Mouse (Mus musculus) neural tube, embryonic 12.5 days (tissue): ENCODE measurements around the gene Krt6a. TPM values are rescaled to one million over a fixed set of nuclear protein-coding genes. Genes with fewer than 3 reads are reported as not detected.
"Not testable (repeated sequence)": the region's sequence is repeated elsewhere in the genome, so short reads cannot be mapped to it uniquely, and the experiment has no call there.

ENCODE experiments used
- ATAC-seq: fragments of 200-750 bp; cut with Nextera tagmentation; 2 replicates; pipeline ENCODE4 v1.8.0; 2017; ENCODE audit warnings: low read depth, mild to moderate bottlenecking, moderate TSS enrichment, moderate library complexity; ENCODE audit not compliant: low FRiP score
- H3K27ac ChIP-seq: fragments of 300-500 bp; sonication (generic); 2 replicates; pipeline ENCODE4 v1.5.1; 2016
- H3K27me3 ChIP-seq: fragments of 300-500 bp; sonication (generic); replicated peaks from 2 replicates; pipeline ENCODE4 v1.6.1; 2016; ENCODE audit warnings: mild to moderate bottlenecking
- H3K36me3 ChIP-seq: fragments of 300-500 bp; sonication (generic); 2 replicates; pipeline ENCODE4 v1.6.1; 2016; ENCODE audit warnings: mild to moderate bottlenecking
- H3K4me1 ChIP-seq: fragments of 300-500 bp; sonication (generic); 2 replicates; pipeline ENCODE4 v1.6.1; 2016
- H3K4me2 ChIP-seq: fragments of 300-500 bp; sonication (generic); replicated peaks from 2 replicates; pipeline ENCODE4 v1.6.1; 2016; ENCODE audit warnings: mild to moderate bottlenecking
- H3K4me3 ChIP-seq: fragments of 300-500 bp; sonication (generic); 2 replicates; pipeline ENCODE4 v1.5.1; 2016
- H3K9ac ChIP-seq: fragments of 300-500 bp; sonication (generic); 2 replicates; pipeline ENCODE4 v1.6.1; 2016; ENCODE audit warnings: mild to moderate bottlenecking
- H3K9me3 ChIP-seq: fragments of 300-500 bp; sonication (generic); 2 replicates; pipeline ENCODE4 v1.6.1; 2016; ENCODE audit warnings: mild to moderate bottlenecking
- WGBS: fragments of 180-500 bp; shearing (Covaris S2); methylation state at CpG from one replicate; pipeline ENCODE4 v1.1.7; 2016; 5-methylcytosine and 5-hydroxymethylcytosine counted together
- microRNA-seq: library from miRNA; unstranded; fragments of <30 nt; microRNA quantifications from one replicate; pipeline ENCODE4, GENCODE M21; 2017
- polyA plus RNA-seq: library from polyadenylated mRNA; unstranded; fragments of >200 nt; fragmentation: Nextera tagmentation; extraction: Ambion mirVana; gene quantifications from 2 replicates; pipeline ENCODE4 v1.2.1, GENCODE M21; 2016

The Krt6a gene
- polyA plus RNA-seq, 1 experiment from 2014 or later, result 0.08 TPM

- no peaks in the 10 kb centered on the region for H3K9me3 ChIP-seq
- no peaks in the 10 kb centered on the region for H3K27me3 ChIP-seq
- H3K4me1 ChIP-seq, result no peaks in the 10 kb centered on the region
- H3K36me3 ChIP-seq, result no peaks in the 10 kb centered on the region
- 85% methylated on average over 8 of the region's 8 CpGs for WGBS
- no peak overlapping the region for H3K4me3 ChIP-seq
- no peak overlapping the region for H3K9ac ChIP-seq
- H3K27ac ChIP-seq, result no peak overlapping the region
- ATAC-seq, result no peak
- H3K4me2 ChIP-seq, result no peak overlapping the region
Measured at GRCm38 (mm10) chr15:101699866-101700265, 5.8 kb upstream of the Krt6a start.

DNA sequence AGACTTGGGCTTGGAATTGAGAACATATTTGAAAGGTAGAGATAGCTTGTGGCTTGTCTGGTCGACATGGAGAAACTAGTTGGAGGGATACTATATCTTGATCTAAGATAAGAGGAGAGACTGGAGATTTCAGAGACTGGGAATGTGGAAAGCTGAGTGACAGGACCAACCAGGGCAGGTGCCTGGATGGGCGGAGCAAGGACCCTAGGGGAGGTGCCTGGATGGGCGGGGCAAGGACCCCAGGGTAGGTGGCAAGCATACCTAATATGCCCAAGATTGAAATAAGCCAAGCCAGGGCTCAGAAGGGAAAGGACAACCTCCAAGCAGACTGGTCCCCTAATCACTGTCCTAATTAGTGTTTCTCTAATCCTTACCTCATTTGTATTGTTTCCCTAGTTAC is 5.1 kb upstream of the Krt6a start:
- Histone ChIP-seq H3K9me3 (no peaks in the 10 kb centered on the region), H3K4me1 (no peaks in the 10 kb centered on the region), H3K27me3 (no peaks in the 10 kb centered on the region), H3K4me2 (no peak overlapping the region), H3K36me3 (no peaks in the 10 kb centered on the region), H3K27ac (no peak overlapping the region), H3K4me3 (no peak overlapping the region), H3K9ac (no peak overlapping the region)
- 65% methylated on average over 3 of the region's 3 CpGs for WGBS
- ATAC-seq, result no peak

GRCm38 (mm10) chr15:101697326-101698188 is 3.5 kb upstream of the Krt6a start:
- no peak overlapping the region for H3K4me2 ChIP-seq
- no peaks in the 10 kb centered on the region for H3K36me3 ChIP-seq
- H3K4me1 ChIP-seq, result no peaks in the 10 kb centered on the region
- H3K9ac ChIP-seq, result no peak overlapping the region
- H3K4me3 ChIP-seq, result no peak overlapping the region
- ATAC-seq, result no peak
- H3K9me3 ChIP-seq, result no peaks in the 10 kb centered on the region
- no peaks in the 10 kb centered on the region for H3K27me3 ChIP-seq
- WGBS, result 80% methylated on average over 8 of the region's 8 CpGs
- H3K27ac ChIP-seq, result no peak overlapping the region

- not testable (repeated sequence) for H3K9ac ChIP-seq, H3K4me1 ChIP-seq, H3K36me3 ChIP-seq, ATAC-seq, H3K27me3 ChIP-seq, H3K27ac ChIP-seq, H3K4me2 ChIP-seq, H3K9me3 ChIP-seq, H3K4me3 ChIP-seq
- 89% methylated on average over 5 of the region's 5 CpGs for WGBS
Measured at GRCm38 (mm10) chr15:101690460-101690859, 3.6 kb downstream of the Krt6a start.

DNA sequence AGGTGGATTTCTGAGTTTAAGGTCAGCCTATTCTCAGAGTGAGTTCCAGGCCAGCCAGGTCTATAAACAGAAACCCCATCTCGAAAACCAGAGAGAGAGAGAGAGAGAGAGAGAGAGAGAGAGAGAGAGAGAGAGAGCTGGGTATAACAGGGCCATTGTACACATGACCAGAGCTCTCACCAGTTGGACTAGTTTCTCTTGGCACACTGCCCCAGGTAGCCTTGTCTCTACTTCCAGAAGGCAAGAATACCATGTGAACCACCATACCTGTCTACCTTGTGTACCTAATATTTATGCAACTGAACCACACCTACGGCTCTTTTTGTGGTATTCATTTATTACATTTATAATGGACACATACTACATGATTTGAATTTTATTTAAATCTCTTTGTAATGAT is 5.9 kb downstream of the Krt6a start:
- no peaks in the 10 kb centered on the region for H3K27me3 ChIP-seq
- WGBS, result 67% methylated on average over 2 of the region's 2 CpGs
- no peaks in the 10 kb centered on the region for H3K9me3 ChIP-seq
- ATAC-seq, result no peak
- H3K4me1 ChIP-seq, result no peaks in the 10 kb centered on the region
- H3K4me2 ChIP-seq, result no peak overlapping the region
- no peak overlapping the region for H3K27ac ChIP-seq
- H3K9ac ChIP-seq, result no peak overlapping the region
- no peaks in the 10 kb centered on the region for H3K36me3 ChIP-seq
- H3K4me3 ChIP-seq, result no peak overlapping the region

GRCm38 (mm10) chr15:101680187-101680586 is 13.9 kb downstream of the Krt6a start, which contains the start of gene Krt6b:
Krt6b (minus strand) TSS chr15:101680287.
- Histone ChIP-seq H3K9me3 (no peaks in the 10 kb centered on the region), H3K36me3 (no peaks in the 10 kb centered on the region), H3K4me2 (no peak within 1 kb of the TSS), H3K27ac (no peak within 1 kb of the TSS), H3K4me1 (no peaks in the 10 kb centered on the region), H3K9ac (no peak within 1 kb of the TSS), H3K27me3 (no peaks in the 10 kb centered on the region), H3K4me3 (no peak within 1 kb of the TSS)
- 80% methylated on average over 2 of the region's 2 CpGs for WGBS
- no peak for ATAC-seq

GRCm38 (mm10) chr15:101675978-101676377 is 18.1 kb downstream of the Krt6a start:
- H3K9me3 ChIP-seq, result no peaks in the 10 kb centered on the region
- H3K4me2 ChIP-seq, result no peak overlapping the region
- no peak for ATAC-seq
- no peak overlapping the region for H3K27ac ChIP-seq
- H3K27me3 ChIP-seq, result no peaks in the 10 kb centered on the region
- WGBS, result 92% methylated on average over 1 of the region's 1 CpGs
- H3K9ac ChIP-seq, result no peak overlapping the region
- no peaks in the 10 kb centered on the region for H3K4me1 ChIP-seq
- H3K4me3 ChIP-seq, result no peak overlapping the region
- no peaks in the 10 kb centered on the region for H3K36me3 ChIP-seq

DNA sequence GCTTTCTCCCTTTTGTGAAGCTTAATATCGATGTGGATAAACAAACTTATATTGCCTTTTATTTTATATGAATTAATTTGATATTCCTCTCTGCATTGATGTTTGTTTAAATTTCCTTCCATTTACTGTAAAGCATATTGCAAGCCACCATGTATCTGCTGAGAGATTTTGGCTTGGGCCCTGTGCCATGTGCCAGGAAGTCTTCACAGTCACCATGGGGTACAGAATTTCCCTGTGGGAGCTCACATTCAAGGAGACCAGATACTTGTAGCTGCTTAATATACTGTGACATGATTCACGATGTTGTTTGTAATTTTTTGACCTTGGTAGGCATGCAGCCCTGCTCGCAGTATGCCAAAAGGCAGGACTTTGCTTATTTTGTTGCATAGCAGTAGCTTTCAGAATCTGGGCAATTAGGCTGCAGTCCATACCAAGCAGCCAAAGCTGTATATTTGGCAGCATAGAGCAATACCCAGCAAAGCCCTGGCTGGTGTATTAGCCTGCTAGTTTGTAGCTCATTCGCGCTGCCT is 41.3 kb downstream of the Krt6a start:
- 90% methylated on average over 5 of the region's 5 CpGs for WGBS
- no peak overlapping the region for H3K27ac ChIP-seq
- no peak for ATAC-seq
- no peak overlapping the region for H3K4me2 ChIP-seq
- no peak overlapping the region for H3K4me3 ChIP-seq
- H3K27me3 ChIP-seq, result no peaks in the 10 kb centered on the region
- no peaks in the 10 kb centered on the region for H3K9me3 ChIP-seq
- H3K36me3 ChIP-seq, result no peaks in the 10 kb centered on the region
- no peaks in the 10 kb centered on the region for H3K4me1 ChIP-seq
- no peak overlapping the region for H3K9ac ChIP-seq

DNA sequence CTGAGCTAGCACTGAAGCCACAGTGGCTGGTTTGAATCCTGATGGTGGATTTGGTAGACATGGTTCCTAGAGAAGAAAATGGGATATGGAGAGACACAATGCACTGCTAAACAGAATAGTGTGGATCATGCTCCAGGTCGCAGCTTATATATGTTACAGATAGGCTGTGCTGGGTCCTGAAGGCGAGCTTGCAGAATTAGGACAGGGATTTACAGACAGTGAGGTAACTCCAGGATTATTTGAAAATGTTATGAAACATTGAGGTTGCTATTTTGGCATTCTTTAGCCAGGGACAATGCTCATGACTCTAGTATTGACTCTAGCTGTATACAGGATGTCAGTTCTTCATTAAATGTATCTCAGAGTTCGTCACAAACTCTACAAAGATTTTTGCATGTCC is 46.8 kb downstream of the Krt6a start, which contains the start of gene Gm5478:
Gm5478 (minus strand) TSS at position 101 of the 400 bp plus-strand sequence.
- no peaks in the 10 kb centered on the region for H3K4me1 ChIP-seq
- no peak for ATAC-seq
- H3K27me3 ChIP-seq, result no peaks in the 10 kb centered on the region
- no peak within 1 kb of the TSS for H3K4me2 ChIP-seq
- WGBS, result 84% methylated on average over 3 of the region's 3 CpGs
- H3K4me3 ChIP-seq, result no peak within 1 kb of the TSS
- no peaks in the 10 kb centered on the region for H3K36me3 ChIP-seq
- H3K9ac ChIP-seq, result no peak within 1 kb of the TSS
- no peak within 1 kb of the TSS for H3K27ac ChIP-seq
- no peaks in the 10 kb centered on the region for H3K9me3 ChIP-seq

Small RNAs within 50 kb of the gene (microRNA-seq; reads per million reads assigned to microRNA genes)
- gene Gm44323, result not detected
- not detected for gene Gm44342
- gene Gm44383, result not detected
- not detected for gene Gm44479

Other genes starting within 250 kb of the Krt6a start
- gene Krt88, start 246.6 kb downstream of the Krt6a start, polyA plus RNA-seq, result not detected in 2 replicates
- gene Krt81, start 230.6 kb downstream of the Krt6a start, polyA plus RNA-seq, result not detected in 2 replicates
- gene Krt86, start 220.8 kb downstream of the Krt6a start, polyA plus RNA-seq, result not detected in 2 replicates
- not detected in 2 replicates for gene Krt83, start 202.8 kb downstream of the Krt6a start, polyA plus RNA-seq
- gene Gm49425, start 177.0 kb downstream of the Krt6a start, polyA plus RNA-seq, result not detected in 2 replicates
- gene Krt84, start 161.5 kb downstream of the Krt6a start, polyA plus RNA-seq, result not detected in 2 replicates
- not detected in 2 replicates for gene Krt82, start 143.6 kb downstream of the Krt6a start, polyA plus RNA-seq
- 0.28 and 0.58 TPM in 2 replicates for gene Krt90, start 131.4 kb downstream of the Krt6a start, polyA plus RNA-seq
- gene Krt75, start 120.4 kb downstream of the Krt6a start, polyA plus RNA-seq, result not detected in 2 replicates
- not detected in 2 replicates for gene Gm5414, start 66.1 kb downstream of the Krt6a start, polyA plus RNA-seq
- gene Gm5478, start 46.9 kb downstream of the Krt6a start, polyA plus RNA-seq, result not detected in 2 replicates
- not detected in 2 replicates for gene Krt6b, start 14.0 kb downstream of the Krt6a start, polyA plus RNA-seq
- gene Krt5, start 18.6 kb upstream of the Krt6a start, polyA plus RNA-seq, result 12.9 and 13.7 TPM in 2 replicates
- gene Krt71, start 48.8 kb upstream of the Krt6a start, polyA plus RNA-seq, result not detected in 2 replicates
- gene Krt72, start 92.2 kb upstream of the Krt6a start, polyA plus RNA-seq, result not detected in 2 replicates
- gene Krt73, start 108.0 kb upstream of the Krt6a start, polyA plus RNA-seq, result 0.27 and 0.34 TPM in 2 replicates
- not detected in 2 replicates for gene Krt2, start 123.9 kb upstream of the Krt6a start, polyA plus RNA-seq
- gene Krt1, start 156.5 kb upstream of the Krt6a start, polyA plus RNA-seq, result 1.6 and 2.5 TPM in 2 replicates
- not detected in 2 replicates for gene Krt77, start 175.4 kb upstream of the Krt6a start, polyA plus RNA-seq
- gene Krt76, start 198.6 kb upstream of the Krt6a start, polyA plus RNA-seq, result not detected in 2 replicates
- not detected in 2 replicates for gene Krt4, start 230.4 kb upstream of the Krt6a start, polyA plus RNA-seq
- gene Krt79, start 246.0 kb upstream of the Krt6a start, polyA plus RNA-seq, result 0.18 TPM in 1 of 2 replicates, not detected in the other